Mouse (Mus musculus) midbrain, embryonic 14.5 days (tissue): ENCODE data around the gene Sik3. TPM values are rescaled to one million over a fixed set of nuclear protein-coding genes. Genes with fewer than 3 reads are reported as not detected.

Source experiments
- ATAC-seq: fragments of 200-750 bp; cut with Nextera tagmentation; 2 replicates; pipeline ENCODE4 v1.8.0; 2017; ENCODE audit warnings: moderate number of reproducible peaks, moderate library complexity; ENCODE audit not compliant: low FRiP score, low TSS enrichment
- DNase-seq: peaks from one replicate; pipeline ENCODE4 v3.0.0-alpha.2; 2015
- H3K27ac ChIP-seq: fragments of 300-500 bp; sonication (generic); replicated peaks from 2 replicates; pipeline ENCODE4 v1.5.1; 2014; ENCODE audit warnings: mild to moderate bottlenecking, low read depth, low read length, moderate library complexity
- H3K27me3 ChIP-seq: fragments of 300-500 bp; sonication (generic); 2 replicates; pipeline ENCODE4 v1.6.1; 2014; ENCODE audit warnings: low read length, control low read depth, mixed read lengths; ENCODE audit not compliant: control insufficient read depth, insufficient read depth
- H3K36me3 ChIP-seq: fragments of 300-500 bp; sonication (generic); 2 replicates; pipeline ENCODE4 v1.6.1; 2014; ENCODE audit warnings: low read length, control low read depth; ENCODE audit not compliant: control insufficient read depth, insufficient read depth
- H3K4me1 ChIP-seq: fragments of 300-500 bp; sonication (generic); 2 replicates; pipeline ENCODE4 v1.6.1; 2014; ENCODE audit warnings: mild to moderate bottlenecking, antibody characterized with exemption, low read length, control low read depth; ENCODE audit not compliant: control insufficient read depth, insufficient read depth
- H3K4me2 ChIP-seq: fragments of 300-500 bp; sonication (generic); 2 replicates; pipeline ENCODE4 v1.6.1; 2014; ENCODE audit warnings: mild to moderate bottlenecking, low read length, moderate library complexity
- H3K4me3 ChIP-seq: fragments of 300-500 bp; sonication (generic); replicated peaks from 2 replicates; pipeline ENCODE4 v1.5.1; 2014; ENCODE audit warnings: low read depth, low read length
- H3K9ac ChIP-seq: fragments of 300-500 bp; sonication (generic); replicated peaks from 2 replicates; pipeline ENCODE4 v1.6.1; 2014; ENCODE audit warnings: mild to moderate bottlenecking, low read length, moderate library complexity
- H3K9me3 ChIP-seq: fragments of 300-500 bp; sonication (generic); 2 replicates; pipeline ENCODE4 v1.6.1; 2016; ENCODE audit warnings: low read length, control low read depth, mixed read lengths; ENCODE audit not compliant: control insufficient read depth
- WGBS: fragments of 180-500 bp; shearing (Covaris S2); extraction: QIAGEN DNeasy Blood & Tissue Kit; methylation state at CpG from one replicate; pipeline ENCODE4 v1.1.7; 2014; 5-methylcytosine and 5-hydroxymethylcytosine counted together
- polyA plus RNA-seq: library from polyadenylated mRNA; unstranded; fragments of >200 nt; fragmentation: Nextera tagmentation; extraction: Ambion mirVana; gene quantifications from 2 replicates; pipeline ENCODE4 v1.2.1, GENCODE M21; 2014

The Sik3 gene
- polyA plus RNA-seq, 1 experiment from 2014 or later = 10.3 TPM

GRCm38 (mm10) chr9:46035290-46035871 is 22.8 kb downstream of the Sik3 start:
- Histone ChIP-seq H3K27ac (no peak overlapping the region), H3K27me3 (no peaks in the 10 kb centered on the region), H3K4me1 (0 out of 2 replicates have a peak, but pooled peaks cover 6% of the 10 kb centered on the region), H3K9me3 (no peaks in the 10 kb centered on the region), H3K36me3 (no peaks in the 10 kb centered on the region), H3K4me2 (no peak overlapping the region), H3K4me3 (no peak overlapping the region), H3K9ac (no peak overlapping the region)
- DNase-seq (no peak), ATAC-seq (no peak)
- WGBS = 81% methylated on average over 9 of the region's 9 CpGs

GRCm38 (mm10) chr9:46036881-46037280 is 24.3 kb downstream of the Sik3 start:
- H3K4me3 ChIP-seq = no peak overlapping the region
- H3K4me1 ChIP-seq = 0 out of 2 replicates have a peak, but pooled peaks cover 3% of the 10 kb centered on the region
- DNase-seq = no peak
- H3K9ac ChIP-seq = no peak overlapping the region
- H3K27me3 ChIP-seq = no peaks in the 10 kb centered on the region
- no peaks in the 10 kb centered on the region for H3K9me3 ChIP-seq
- ATAC-seq = no peak
- H3K36me3 ChIP-seq = no peaks in the 10 kb centered on the region
- no peak overlapping the region for H3K4me2 ChIP-seq
- no peak overlapping the region for H3K27ac ChIP-seq
- WGBS = 95% methylated on average over 8 of the region's 8 CpGs

DNA sequence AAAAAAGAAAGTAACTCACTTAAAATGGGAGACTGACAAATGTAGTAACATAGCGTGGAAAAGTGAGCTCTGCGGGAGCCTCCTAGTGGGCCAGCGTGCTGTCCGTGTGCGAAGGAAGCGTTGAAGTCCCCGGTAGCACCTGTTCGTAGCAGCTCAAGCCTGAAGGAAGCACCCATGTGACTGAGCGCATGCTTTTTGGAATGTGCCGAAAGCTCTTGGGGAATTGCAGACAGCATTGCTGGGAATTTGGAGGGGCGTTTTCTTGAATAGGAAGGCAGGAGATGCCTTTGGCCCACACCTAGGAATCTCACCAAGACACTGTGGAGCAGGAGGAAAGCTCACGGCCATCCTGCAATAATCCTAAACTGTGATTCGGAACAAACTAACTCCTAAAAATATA is 26.2 kb downstream of the Sik3 start:
- no peak overlapping the region for H3K27ac ChIP-seq
- no peaks in the 10 kb centered on the region for H3K27me3 ChIP-seq
- WGBS = 94% methylated on average over 13 of the region's 13 CpGs
- H3K4me2 ChIP-seq = no peak overlapping the region
- H3K9me3 ChIP-seq = no peaks in the 10 kb centered on the region
- no peak overlapping the region for H3K9ac ChIP-seq
- ATAC-seq = no peak
- DNase-seq = no peak
- H3K4me1 ChIP-seq = no peaks in the 10 kb centered on the region
- no peak overlapping the region for H3K4me3 ChIP-seq
- H3K36me3 ChIP-seq = no peaks in the 10 kb centered on the region

DNA sequence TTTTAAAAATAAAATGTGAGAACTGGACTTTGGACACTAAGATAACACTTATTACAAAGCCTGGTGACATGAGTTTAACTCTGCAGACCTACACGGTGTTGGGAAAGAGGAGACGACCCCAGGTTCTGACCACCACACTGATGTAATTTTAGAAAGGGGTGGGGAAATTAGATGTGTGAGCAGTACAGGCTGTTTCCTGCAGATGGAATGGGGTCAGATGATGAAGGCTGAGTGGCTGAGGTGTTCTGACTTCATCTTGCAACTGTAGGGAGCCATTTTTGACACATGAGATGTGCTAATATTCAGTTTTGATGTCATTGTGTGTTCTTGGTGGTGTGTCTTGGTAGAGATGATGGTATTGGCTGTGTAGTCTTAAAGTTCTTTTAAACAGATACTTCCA is 28.6 kb downstream of the Sik3 start:
- no peak overlapping the region for H3K27ac ChIP-seq
- ATAC-seq = no peak
- no peaks in the 10 kb centered on the region for H3K36me3 ChIP-seq
- H3K4me3 ChIP-seq = no peak overlapping the region
- H3K27me3 ChIP-seq = no peaks in the 10 kb centered on the region
- 93% methylated on average over 2 of the region's 2 CpGs for WGBS
- H3K9ac ChIP-seq = no peak overlapping the region
- H3K4me2 ChIP-seq = no peak overlapping the region
- H3K4me1 ChIP-seq = no peaks in the 10 kb centered on the region
- no peaks in the 10 kb centered on the region for H3K9me3 ChIP-seq
- DNase-seq = no peak

DNA sequence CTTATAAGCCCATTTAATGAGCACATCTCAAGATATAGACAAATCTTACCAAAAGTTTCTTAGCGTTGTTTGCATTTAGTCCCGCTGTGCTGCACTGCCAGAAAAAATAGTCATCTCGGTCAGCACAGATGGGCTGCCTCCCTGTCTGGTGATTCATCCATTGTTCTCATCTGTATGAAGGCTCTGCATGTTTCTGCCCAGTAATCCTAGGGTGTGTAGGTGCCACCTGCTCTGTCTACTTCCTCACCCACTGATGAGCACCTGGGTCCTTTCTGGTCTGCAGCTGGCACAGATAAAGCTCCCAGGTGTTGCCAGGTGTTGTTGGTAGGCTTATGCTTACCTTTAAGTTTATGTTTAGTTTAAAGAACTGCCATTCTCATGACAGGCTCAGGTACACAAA is 29.8 kb downstream of the Sik3 start:
- ATAC-seq = no peak
- no peaks in the 10 kb centered on the region for H3K9me3 ChIP-seq
- no peaks in the 10 kb centered on the region for H3K36me3 ChIP-seq
- WGBS = 67% methylated on average over 3 of the region's 3 CpGs
- no peak overlapping the region for H3K27ac ChIP-seq
- H3K27me3 ChIP-seq = no peaks in the 10 kb centered on the region
- H3K4me2 ChIP-seq = no peak overlapping the region
- no peak for DNase-seq
- no peak overlapping the region for H3K9ac ChIP-seq
- H3K4me3 ChIP-seq = no peak overlapping the region
- no peaks in the 10 kb centered on the region for H3K4me1 ChIP-seq

- Histone ChIP-seq H3K4me1 (no peaks in the 10 kb centered on the region), H3K9me3 (no peaks in the 10 kb centered on the region), H3K27me3 (no peaks in the 10 kb centered on the region), H3K27ac (no peak overlapping the region), H3K4me3 (no peak overlapping the region), H3K9ac (no peak overlapping the region), H3K36me3 (no peaks in the 10 kb centered on the region), H3K4me2 (no peak overlapping the region)
- DNase-seq = no peak
- WGBS = 87% methylated on average over 8 of the region's 8 CpGs
- ATAC-seq = no peak
Observed at GRCm38 (mm10) chr9:46043626-46044025, 31.0 kb downstream of the Sik3 start.

GRCm38 (mm10) chr9:46046724-46047517 is 34.3 kb downstream of the Sik3 start:
- ATAC-seq (no peak), DNase-seq (no peak)
- no peak overlapping the region for H3K9ac ChIP-seq
- H3K27ac ChIP-seq = no peak overlapping the region
- H3K36me3 ChIP-seq = no peaks in the 10 kb centered on the region
- no peak overlapping the region for H3K4me3 ChIP-seq
- H3K27me3 ChIP-seq = no peaks in the 10 kb centered on the region
- no peaks in the 10 kb centered on the region for H3K9me3 ChIP-seq
- 45% methylated on average over 11 of the region's 11 CpGs for WGBS
- no peak overlapping the region for H3K4me2 ChIP-seq
- H3K4me1 ChIP-seq = no peaks in the 10 kb centered on the region

- Histone ChIP-seq H3K4me2 (no peak overlapping the region), H3K4me3 (no peak overlapping the region), H3K27ac (no peak overlapping the region), H3K36me3 (no peaks in the 10 kb centered on the region), H3K4me1 (peaks cover 4% of the 10 kb centered on the region; the same call in 1 of the 2 replicates), H3K9ac (no peak overlapping the region), H3K9me3 (no peaks in the 10 kb centered on the region), H3K27me3 (no peaks in the 10 kb centered on the region)
- WGBS = 70% methylated on average over 7 of the region's 7 CpGs
- ATAC-seq = no peak
- no peak for DNase-seq
Observed at GRCm38 (mm10) chr9:46049525-46049924, 36.9 kb downstream of the Sik3 start.

DNA sequence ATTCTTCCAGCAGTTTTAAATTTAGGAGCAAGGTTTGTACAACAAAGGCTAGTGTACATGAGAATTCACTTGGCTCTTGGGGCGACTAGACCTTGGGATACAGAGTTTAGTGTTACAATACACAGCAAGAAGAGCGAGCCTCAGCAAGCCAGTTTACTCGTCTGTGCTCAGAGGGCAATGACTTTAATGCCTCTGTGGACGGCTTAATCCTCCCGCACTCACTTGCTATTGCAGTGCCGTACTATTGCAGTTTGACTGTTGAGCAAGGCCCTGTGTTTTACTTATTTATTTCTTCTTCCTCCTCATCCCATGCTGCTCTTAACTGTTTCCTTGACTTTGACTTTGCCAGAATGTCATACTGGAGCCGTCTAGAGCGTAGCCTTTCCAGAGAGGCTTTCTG is 37.6 kb downstream of the Sik3 start:
- H3K36me3 ChIP-seq = no peaks in the 10 kb centered on the region
- H3K4me3 ChIP-seq = no peak overlapping the region
- no peak overlapping the region for H3K4me2 ChIP-seq
- 54% methylated on average over 8 of the region's 8 CpGs for WGBS
- H3K9me3 ChIP-seq = no peaks in the 10 kb centered on the region
- DNase-seq (peak; percentile 19), ATAC-seq (no peak)
- H3K9ac ChIP-seq = no peak overlapping the region
- peaks cover 4% of the 10 kb centered on the region; the same call in 1 of the 2 replicates for H3K4me1 ChIP-seq
- H3K27ac ChIP-seq = no peak overlapping the region
- H3K27me3 ChIP-seq = no peaks in the 10 kb centered on the region
